Mouse (Mus musculus): Measurements from ENCODE around the gene Haghl.

- peak; percentile 10; the same call in 1 of the 2 replicates for TF ChIP-seq CTCF (IDR thresholded peaks at IDR 0.05; ENCODE audit: borderline replicate concordance, insufficient read depth, low read length)
- TF ChIP-seq POLR2A (IDR thresholded peaks at IDR 0.05; ENCODE audit: low read depth, low read length), result peak; percentile 86
These were observed 43.5 kb upstream of the Haghl start, which contains the start of gene Jmjd8 for GRCm38 (mm10) chr17:25828712-25829557.

All from embryonic fibroblast, embryonic 13.5 days (primary cell).